Mouse (Mus musculus): Measurements from ENCODE around the gene Plg. TPM values are rescaled to one million over a fixed set of nuclear protein-coding genes. Genes with fewer than 3 reads are reported as not detected.

Plg gene
- not detected in 2 replicates for polyA plus RNA-seq (2014; fragmentation: Nextera tagmentation; extraction: Ambion mirVana)

DNA sequence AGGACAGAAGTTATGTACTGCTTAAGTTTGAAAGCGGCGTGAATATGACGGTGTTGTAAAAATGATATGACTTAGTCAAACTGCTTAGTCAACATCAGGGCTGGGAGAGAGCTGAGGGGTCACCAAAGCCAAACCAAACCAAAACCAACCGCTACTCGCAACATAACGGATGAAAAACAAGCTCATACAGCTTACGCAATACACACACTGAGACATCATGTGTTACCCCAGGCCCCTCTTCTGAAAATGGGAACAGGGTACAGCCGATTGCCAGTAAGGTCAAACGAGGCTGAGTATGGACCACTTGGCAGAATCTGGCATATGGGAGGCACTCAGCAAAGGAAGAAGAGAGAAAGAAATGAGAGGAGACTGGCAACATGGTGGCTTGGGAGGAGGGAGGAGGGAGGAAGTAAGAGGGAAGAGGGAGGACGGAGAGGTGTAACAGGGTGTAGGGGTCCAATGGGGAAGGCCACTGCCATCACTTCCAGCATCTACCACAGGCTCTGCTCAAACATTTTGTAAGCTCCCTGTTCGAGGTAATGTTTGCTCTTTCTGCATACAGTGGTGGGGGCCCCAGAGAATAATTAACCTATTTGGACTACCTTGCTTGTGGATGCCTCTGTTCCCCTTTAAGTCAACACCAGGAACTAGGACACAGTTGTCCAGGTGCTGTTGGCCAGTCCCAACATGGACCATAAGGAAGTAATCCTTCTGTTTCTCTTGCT, at the start of gene Plg:
Gene Plg, plus strand, starts transcription at position 628 of the 725 bp plus-strand sequence.
- WGBS = 93% methylated on average over 11 of the region's 11 CpGs
- ATAC-seq (ENCODE audit: low read depth) = no peak
- no peaks in the 10 kb centered on the region for H3K36me3 ChIP-seq (ENCODE audit: control insufficient read depth, insufficient read depth, low read length)

GRCm38 (mm10) chr17:12335115-12335514, 43.3 kb upstream of the Plg start:
- no peak overlapping the region for H3K9ac ChIP-seq (ENCODE audit: low read depth, low read length)
- H3K27me3 ChIP-seq (replicated peaks; ENCODE audit: control insufficient read depth, insufficient read depth, low read length) = no peaks in the 10 kb centered on the region
- no peak overlapping the region for H3K27ac ChIP-seq (replicated peaks; ENCODE audit: low read depth, low read length)
- no peak overlapping the region for H3K4me2 ChIP-seq (ENCODE audit: low read depth, low read length)
- 62% methylated on average over 6 of the region's 6 CpGs for WGBS
- H3K36me3 ChIP-seq (ENCODE audit: control insufficient read depth, insufficient read depth, low read length) = no peaks in the 10 kb centered on the region
- H3K9me3 ChIP-seq (ENCODE audit: control insufficient read depth, low read length) = no peaks in the 10 kb centered on the region
- DNase-seq (ENCODE audit: low spot score) = no peak
- no peak overlapping the region for H3K4me3 ChIP-seq (ENCODE audit: low read depth, low read length)
- ATAC-seq (ENCODE audit: low read depth) = no peak
- H3K4me1 ChIP-seq (ENCODE audit: control insufficient read depth, insufficient read depth, low read length) = no peaks in the 10 kb centered on the region

More for the DNA sequence above, at the start of gene Plg:
- no peaks in the 10 kb centered on the region for H3K9me3 ChIP-seq (ENCODE audit: control insufficient read depth, low read length)
- H3K27ac ChIP-seq (replicated peaks; ENCODE audit: low read depth, low read length) = no peak within 1 kb of the TSS
- no peak within 1 kb of the TSS for H3K4me3 ChIP-seq (ENCODE audit: low read depth, low read length)
- H3K9ac ChIP-seq (ENCODE audit: low read depth, low read length) = no peak within 1 kb of the TSS
- no peaks in the 10 kb centered on the region for H3K4me1 ChIP-seq (ENCODE audit: control insufficient read depth, insufficient read depth, low read length)
- no peak for DNase-seq (ENCODE audit: low spot score)
- H3K4me2 ChIP-seq (ENCODE audit: low read depth, low read length) = no peak within 1 kb of the TSS
- no peaks in the 10 kb centered on the region for H3K27me3 ChIP-seq (replicated peaks; ENCODE audit: control insufficient read depth, insufficient read depth, low read length)

GRCm38 (mm10) chr17:12336073-12336868, 42.1 kb upstream of the Plg start:
- Histone ChIP-seq H3K9ac (ENCODE audit: low read depth, low read length) (no peak overlapping the region), H3K36me3 (ENCODE audit: control insufficient read depth, insufficient read depth, low read length) (no peaks in the 10 kb centered on the region), H3K27me3 (replicated peaks; ENCODE audit: control insufficient read depth, insufficient read depth, low read length) (no peaks in the 10 kb centered on the region), H3K27ac (replicated peaks; ENCODE audit: low read depth, low read length) (no peak overlapping the region), H3K9me3 (ENCODE audit: control insufficient read depth, low read length) (no peaks in the 10 kb centered on the region), H3K4me1 (ENCODE audit: control insufficient read depth, insufficient read depth, low read length) (no peaks in the 10 kb centered on the region), H3K4me2 (ENCODE audit: low read depth, low read length) (no peak overlapping the region), H3K4me3 (ENCODE audit: low read depth, low read length) (no peak overlapping the region)
- DNase-seq (ENCODE audit: low spot score) (no peak), ATAC-seq (ENCODE audit: low read depth) (no peak)
- WGBS = 79% methylated on average over 19 of the region's 19 CpGs

GRCm38 (mm10) chr17:12337156-12337555, 41.3 kb upstream of the Plg start:
- no peaks in the 10 kb centered on the region for H3K27me3 ChIP-seq (replicated peaks; ENCODE audit: control insufficient read depth, insufficient read depth, low read length)
- no peak overlapping the region for H3K4me2 ChIP-seq (ENCODE audit: low read depth, low read length)
- no peak overlapping the region for H3K27ac ChIP-seq (replicated peaks; ENCODE audit: low read depth, low read length)
- no peak overlapping the region for H3K4me3 ChIP-seq (ENCODE audit: low read depth, low read length)
- no peak overlapping the region for H3K9ac ChIP-seq (ENCODE audit: low read depth, low read length)
- 74% methylated on average over 4 of the region's 4 CpGs for WGBS
- H3K9me3 ChIP-seq (ENCODE audit: control insufficient read depth, low read length) = no peaks in the 10 kb centered on the region
- no peaks in the 10 kb centered on the region for H3K4me1 ChIP-seq (ENCODE audit: control insufficient read depth, insufficient read depth, low read length)
- H3K36me3 ChIP-seq (ENCODE audit: control insufficient read depth, insufficient read depth, low read length) = no peaks in the 10 kb centered on the region
- ATAC-seq (ENCODE audit: low read depth) (no peak), DNase-seq (ENCODE audit: low spot score) (no peak)

- no peaks in the 10 kb centered on the region for H3K9me3 ChIP-seq (ENCODE audit: control insufficient read depth, low read length)
- H3K36me3 ChIP-seq (ENCODE audit: control insufficient read depth, insufficient read depth, low read length) = no peaks in the 10 kb centered on the region
- H3K4me1 ChIP-seq (ENCODE audit: control insufficient read depth, insufficient read depth, low read length) = no peaks in the 10 kb centered on the region
- WGBS = 40% methylated on average over 9 of the region's 9 CpGs
- H3K9ac ChIP-seq (ENCODE audit: low read depth, low read length) = no peak overlapping the region
- no peaks in the 10 kb centered on the region for H3K27me3 ChIP-seq (replicated peaks; ENCODE audit: control insufficient read depth, insufficient read depth, low read length)
- ATAC-seq (ENCODE audit: low read depth) (peak; percentile 77), DNase-seq (ENCODE audit: low spot score) (peak; percentile 90)
- no peak overlapping the region for H3K4me2 ChIP-seq (ENCODE audit: low read depth, low read length)
- no peak overlapping the region for H3K4me3 ChIP-seq (ENCODE audit: low read depth, low read length)
- H3K27ac ChIP-seq (replicated peaks; ENCODE audit: low read depth, low read length) = peak overlapping the region; percentile 36; the same call in 1 of the 2 replicates
These were observed 34.6 kb upstream of the Plg start for GRCm38 (mm10) chr17:12343702-12344376.

DNA sequence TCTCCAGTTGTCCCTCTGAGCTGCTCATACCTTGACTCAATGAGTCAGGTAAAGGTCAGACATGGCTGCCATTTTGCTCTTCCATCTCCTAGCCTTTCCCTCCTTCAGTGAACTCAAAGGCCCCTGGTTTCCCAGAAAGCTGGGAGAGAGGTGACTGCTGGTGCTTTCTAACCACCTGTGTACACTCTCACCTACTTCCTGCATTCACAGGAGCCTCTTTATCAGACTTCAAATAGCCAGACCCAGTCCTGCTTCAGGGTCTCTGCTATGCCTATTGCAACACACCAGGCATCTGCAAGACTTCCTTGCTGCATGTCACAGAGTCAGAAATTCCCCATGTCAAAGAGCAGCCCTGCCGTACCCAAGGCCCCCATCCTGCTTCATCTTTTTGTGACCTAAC, 30.9 kb upstream of the Plg start:
- Histone ChIP-seq H3K27me3 (replicated peaks; ENCODE audit: control insufficient read depth, insufficient read depth, low read length) (no peaks in the 10 kb centered on the region), H3K9ac (ENCODE audit: low read depth, low read length) (no peak overlapping the region), H3K36me3 (ENCODE audit: control insufficient read depth, insufficient read depth, low read length) (no peaks in the 10 kb centered on the region), H3K9me3 (ENCODE audit: control insufficient read depth, low read length) (no peaks in the 10 kb centered on the region), H3K4me1 (ENCODE audit: control insufficient read depth, insufficient read depth, low read length) (no peaks in the 10 kb centered on the region), H3K27ac (replicated peaks; ENCODE audit: low read depth, low read length) (no peak overlapping the region), H3K4me2 (ENCODE audit: low read depth, low read length) (no peak overlapping the region), H3K4me3 (ENCODE audit: low read depth, low read length) (no peak overlapping the region)
- WGBS = 91% methylated on average over 1 of the region's 1 CpGs
- DNase-seq (ENCODE audit: low spot score) (no peak), ATAC-seq (ENCODE audit: low read depth) (no peak)

- Histone ChIP-seq H3K4me2 (ENCODE audit: low read depth, low read length) (no peak overlapping the region), H3K4me3 (ENCODE audit: low read depth, low read length) (no peak overlapping the region), H3K9ac (ENCODE audit: low read depth, low read length) (no peak overlapping the region), H3K27ac (replicated peaks; ENCODE audit: low read depth, low read length) (no peak overlapping the region), H3K9me3 (ENCODE audit: control insufficient read depth, low read length) (no peaks in the 10 kb centered on the region), H3K4me1 (ENCODE audit: control insufficient read depth, insufficient read depth, low read length) (no peaks in the 10 kb centered on the region), H3K27me3 (replicated peaks; ENCODE audit: control insufficient read depth, insufficient read depth, low read length) (no peaks in the 10 kb centered on the region), H3K36me3 (ENCODE audit: control insufficient read depth, insufficient read depth, low read length) (no peaks in the 10 kb centered on the region)
- WGBS = 76% methylated on average over 6 of the region's 6 CpGs
- ATAC-seq (ENCODE audit: low read depth) = no peak
- DNase-seq (ENCODE audit: low spot score) = no peak
These were observed 26.8 kb upstream of the Plg start for GRCm38 (mm10) chr17:12351564-12351963.

DNA sequence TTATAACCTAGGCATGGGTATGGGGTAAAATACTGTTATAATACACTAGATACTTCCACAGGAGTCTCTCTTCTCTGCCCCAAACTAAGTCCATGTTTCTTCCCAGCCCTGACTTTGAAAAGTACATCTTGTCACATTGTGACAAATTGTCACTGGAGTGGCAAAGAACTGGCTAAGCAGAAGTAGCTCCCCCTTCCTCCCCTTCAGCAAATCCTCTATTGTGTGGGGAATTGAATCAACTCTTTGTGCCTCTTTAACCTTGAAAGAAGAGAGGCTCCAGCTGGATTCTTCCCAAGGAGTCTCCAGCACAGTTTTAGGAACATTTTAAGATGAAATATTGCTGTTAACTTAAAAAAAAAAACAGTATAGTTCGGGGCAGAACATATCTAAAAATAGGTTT, 25.6 kb upstream of the Plg start:
- Histone ChIP-seq H3K27ac (replicated peaks; ENCODE audit: low read depth, low read length) (no peak overlapping the region), H3K27me3 (replicated peaks; ENCODE audit: control insufficient read depth, insufficient read depth, low read length) (no peaks in the 10 kb centered on the region), H3K9ac (ENCODE audit: low read depth, low read length) (no peak overlapping the region), H3K4me3 (ENCODE audit: low read depth, low read length) (no peak overlapping the region), H3K4me1 (ENCODE audit: control insufficient read depth, insufficient read depth, low read length) (no peaks in the 10 kb centered on the region), H3K36me3 (ENCODE audit: control insufficient read depth, insufficient read depth, low read length) (no peaks in the 10 kb centered on the region), H3K4me2 (ENCODE audit: low read depth, low read length) (no peak overlapping the region), H3K9me3 (ENCODE audit: control insufficient read depth, low read length) (no peaks in the 10 kb centered on the region)
- WGBS = 40% methylated on average over 1 of the region's 1 CpGs
- ATAC-seq (ENCODE audit: low read depth) = no peak
- peak; percentile 20 for DNase-seq (ENCODE audit: low spot score)

All from embryonic facial prominence, embryonic 14.5 days (tissue).